Mouse (Mus musculus) adrenal gland, adult 8-10 months (tissue): Measurements from ENCODE around the gene Ccdc91. TPM values are rescaled to one million over a fixed set of nuclear protein-coding genes. Genes with fewer than 3 reads are reported as not detected.

Experiments
- total RNA-seq, 4 experiments: library from RNA; stranded (reverse); gene quantifications; 2 replicates each; pipeline ENCODE4 v1.2.4; 2022

Gene Ccdc91
- total RNA-seq, 4 experiments from 2014 or later, result 56.0 to 70.2 (median 62.4) TPM

Other genes starting within 250 kb of the Ccdc91 start
- gene Pthlh, start 211.6 kb upstream of the Ccdc91 start, total RNA-seq, result under 1 TPM; 0.30 to 0.52 (median 0.41) TPM